Mouse (Mus musculus) adipose tissue, adult 10 weeks (tissue): ENCODE results near the gene Cldn1. TPM values are rescaled to one million over a fixed set of nuclear protein-coding genes. Genes with fewer than 3 reads are reported as not detected.

ENCODE experiments used
- polyA plus RNA-seq: library from polyadenylated mRNA; stranded (reverse); fragments of 350-450 nt; fragmentation: Illumina TruSeq; extraction: RNeasy Lipid Tissue Mini Kit (QIAGEN cat#74804); gene quantifications from one replicate; pipeline ENCODE4 v1.2.3, GENCODE M21; 2014; ENCODE audit warnings: low read depth, low replicate concordance

The Cldn1 gene
- 26.6 TPM for polyA plus RNA-seq

GRCm38 (mm10) chr16:26371325-26372053 lies at the start of gene Cldn1:
Gene Cldn1 (minus strand): TSS chr16:26371841.

Other genes starting within 250 kb of the Cldn1 start
- gene Cldn16, start 91.3 kb upstream of the Cldn1 start, polyA plus RNA-seq, result 0.36 TPM
- gene Tmem207, start 154.9 kb upstream of the Cldn1 start, polyA plus RNA-seq, result not detected
- gene Il1rap, start 209.9 kb upstream of the Cldn1 start, polyA plus RNA-seq, result 4.5 TPM